15 mouse cellular contexts compared by ENCODE assay signal in genomic region chr15:25932497-25932896, GRCm38 (mm10). TPM values are rescaled to one million over a fixed set of nuclear protein-coding genes. Genes with fewer than 3 reads are reported as not detected.
A peak's percentile ranks its signal among the peaks of the same experiment; 100 is the strongest.
DNase-seq lines count a peak whose midpoint lies in the region; ATAC-seq and TF ChIP-seq lines count a peak whose summit lies in the region.
"Had no signal": no experiment of that assay in that cellular context is flagged by ENCODE, and none has a peak within 500 bp of the region (broad histone marks: within the 10 kb centered on the region; RNA-seq: fewer than 3 reads in every experiment).

No protein-coding gene starts in this region.

- no peak for ATAC-seq in heart, embryonic 14.5 days (ENCODE audit: insufficient number of reproducible peaks, insufficient read depth, low FRiP score, low read depth)
- no peak for ATAC-seq in liver, postnatal 0 days
- no peak for ATAC-seq in stomach, embryonic 16.5 days (ENCODE audit: insufficient read depth, low FRiP score)
- ATAC-seq in activated CD4-positive, CD25-positive, alpha-beta regulatory T cell, adult 4 months, result no peak
- ATAC-seq: forebrain, embryonic 16.5 days; liver, embryonic 12.5 days had no signal

- peak overlapping the region; percentile 42 to 87 for H3K27ac ChIP-seq in heart, embryonic 14.5 days (replicated peaks in 1 of 2; ENCODE audit: control insufficient read depth in 1 of 2, insufficient read depth in 1 of 2, low read depth in 2 of 2, low read length in 2 of 2)
- H3K27ac ChIP-seq in liver, postnatal 0 days (ENCODE audit: low read depth), result peak overlapping the region; percentile 96
- peak overlapping the region; percentile 31; the same call in 1 of the 2 replicates for H3K27ac ChIP-seq in stomach, embryonic 16.5 days (ENCODE audit: low read length)
- H3K27ac ChIP-seq: embryonic facial prominence, embryonic 10.5 days; hindbrain, embryonic 15.5 days; liver, embryonic 12.5 days; neural tube, embryonic 15.5 days had no signal

- TF ChIP-seq EP300 in liver, postnatal 0 days (IDR thresholded peaks at IDR 0.05; ENCODE audit: low read depth), result no peak

- H3K4me1 ChIP-seq in heart, embryonic 14.5 days (ENCODE audit: control insufficient read depth in 2 of 2, insufficient read depth in 2 of 2, low read length in 2 of 2), result peaks cover 37 to 45% of the 10 kb centered on the region in 2 experiments
- peaks cover 29% of the 10 kb centered on the region for H3K4me1 ChIP-seq in liver, postnatal 0 days (ENCODE audit: insufficient read depth)
- H3K4me1 ChIP-seq in stomach, embryonic 16.5 days (ENCODE audit: control insufficient read depth, insufficient read depth, low read length), result peaks cover 18% of the 10 kb centered on the region

- H3K9ac ChIP-seq in heart, embryonic 14.5 days (ENCODE audit: low read length), result peak overlapping the region; percentile 46; the same call in 1 of the 2 replicates
- no peak overlapping the region for H3K9ac ChIP-seq in liver, postnatal 0 days (replicated peaks)
- no peak overlapping the region for H3K9ac ChIP-seq in stomach, embryonic 16.5 days (ENCODE audit: low read length)
- H3K9ac ChIP-seq: hindbrain, embryonic 15.5 days; liver, embryonic 12.5 days; neural tube, embryonic 15.5 days had no signal

- DNase-seq in heart, adult 11 months, result no peak
- no peak for DNase-seq in liver, postnatal 0 days
- no peak for DNase-seq in liver
- DNase-seq in adrenal gland, postnatal 25 days, result peak; percentile 40
- DNase-seq: right cerebral cortex, postnatal 4 days had no signal

- H3K9me3 ChIP-seq in heart, embryonic 14.5 days (ENCODE audit: control insufficient read depth, low read length), result no peaks in the 10 kb centered on the region
- H3K9me3 ChIP-seq in liver, postnatal 0 days (ENCODE audit: low read length), result no peaks in the 10 kb centered on the region
- no peaks in the 10 kb centered on the region for H3K9me3 ChIP-seq in stomach, embryonic 16.5 days (replicated peaks; ENCODE audit: control insufficient read depth, low read length)
- H3K9me3 ChIP-seq: embryonic facial prominence, embryonic 10.5 days; hindbrain, embryonic 15.5 days; liver, embryonic 12.5 days; midbrain, embryonic 10.5 days; neural tube, embryonic 15.5 days had no signal

- no peak for TF ChIP-seq CTCF in liver, postnatal 0 days (IDR thresholded peaks at IDR 0.05; ENCODE audit: low read depth)

- no peak overlapping the region for H3K4me2 ChIP-seq in heart, embryonic 14.5 days (ENCODE audit: low read length)
- H3K4me2 ChIP-seq in liver, postnatal 0 days (ENCODE audit: low read depth, low read length), result 0 out of 2 replicates have a peak overlapping the region, but pooled peaks have one; percentile 70
- no peak overlapping the region for H3K4me2 ChIP-seq in stomach, embryonic 16.5 days (ENCODE audit: low read depth, low read length)
- H3K4me2 ChIP-seq: hindbrain, embryonic 15.5 days; liver, embryonic 12.5 days; neural tube, embryonic 15.5 days had no signal

- no peak overlapping the region for H3K4me3 ChIP-seq in heart, embryonic 14.5 days (ENCODE audit: control insufficient read depth in 1 of 2, insufficient read depth in 1 of 2, low read depth in 1 of 2, low read length in 2 of 2)
- no peak overlapping the region for H3K4me3 ChIP-seq in liver, postnatal 0 days (ENCODE audit: low read depth, low read length)
- H3K4me3 ChIP-seq in stomach, embryonic 16.5 days (replicated peaks; ENCODE audit: low read length), result no peak overlapping the region
- H3K4me3 ChIP-seq: embryonic facial prominence, embryonic 10.5 days; erythroblast, embryonic 14.5 days; hindbrain, embryonic 15.5 days; liver, embryonic 12.5 days; midbrain, embryonic 10.5 days; neural tube, embryonic 15.5 days had no signal

- no peaks in the 10 kb centered on the region for H3K36me3 ChIP-seq in heart, embryonic 14.5 days (ENCODE audit: control insufficient read depth, insufficient read depth, low read length)
- no peaks in the 10 kb centered on the region for H3K36me3 ChIP-seq in liver, postnatal 0 days (replicated peaks; ENCODE audit: insufficient read depth, low read length)
- H3K36me3 ChIP-seq in stomach, embryonic 16.5 days (ENCODE audit: control insufficient read depth, insufficient read depth, low read length), result no peaks in the 10 kb centered on the region
- H3K36me3 ChIP-seq: embryonic facial prominence, embryonic 10.5 days; hindbrain, embryonic 15.5 days; liver, embryonic 12.5 days; midbrain, embryonic 10.5 days; neural tube, embryonic 15.5 days had no signal

- WGBS in heart, embryonic 14.5 days, result 69% methylated on average over 9 of the region's 9 CpGs
- 67% methylated on average over 9 of the region's 9 CpGs for WGBS in liver, postnatal 0 days (ENCODE audit: insufficient replicate concordance)
- 58% methylated on average over 9 of the region's 9 CpGs for WGBS in stomach, embryonic 16.5 days

- H3K27me3 ChIP-seq in heart, embryonic 14.5 days (ENCODE audit: control insufficient read depth, insufficient read depth, low read length), result no peaks in the 10 kb centered on the region
- no peaks in the 10 kb centered on the region for H3K27me3 ChIP-seq in liver, postnatal 0 days (ENCODE audit: insufficient read depth, low read length)
- no peaks in the 10 kb centered on the region for H3K27me3 ChIP-seq in stomach, embryonic 16.5 days (ENCODE audit: control insufficient read depth, insufficient read depth, low read length)
- H3K27me3 ChIP-seq: hindbrain, embryonic 15.5 days; liver, embryonic 12.5 days; neural tube, embryonic 15.5 days had no signal

RNA-seq across cellular contexts. Expression of gene Zfp622, which starts 51.7 kb away (rescaled TPM):
- polyA plus RNA-seq in heart, embryonic 14.5 days (2014; fragmentation: Nextera tagmentation; extraction: Ambion mirVana), result 17.7 and 24.4 TPM in 2 replicates
- 9.8 and 13.4 TPM in 2 replicates for polyA plus RNA-seq in liver, postnatal 0 days (2015; fragmentation: Nextera tagmentation; extraction: Ambion mirVana)
- total RNA-seq in adrenal gland, postnatal 25 days (2021), result 36.5 and 42.5 TPM in 2 replicates
- 17.8 and 20.9 TPM in 2 replicates for polyA plus RNA-seq in stomach, embryonic 16.5 days (2015; fragmentation: Nextera tagmentation; extraction: Ambion mirVana)
- 10 to 100 TPM in 1 of 2 experiments, 1 to 10 TPM in 1; 8.8 to 15.9 TPM for polyA plus RNA-seq in activated CD4-positive, CD25-positive, alpha-beta regulatory T cell, adult 4 months (2017; shearing (Covaris generic))

Comparison
In these comparisons a context has a peak if more than half of its experiments do, and no peak if none do; other contexts are left out.
1. H3K27ac ChIP-seq: peak in every context shown above with its lines; median percentile 96 in liver, postnatal 0 days; 64 in heart, embryonic 14.5 days; 31 in stomach, embryonic 16.5 days.